Mouse (Mus musculus) skeletal muscle tissue, adult 2 months (tissue): ENCODE data around the gene Cnot9.
"Not testable (repeated sequence)": the region's sequence is repeated elsewhere in the genome, so short reads cannot be mapped to it uniquely, and the experiment has no call there.

Experiments
- DNase-seq: peaks from one replicate; pipeline ENCODE4 v3.0.0-alpha.2; 2012; ENCODE audit warnings: low read depth, low spot score

Gene Cnot9

GRCm38 (mm10) chr1:74505721-74506464 is at the start of gene Cnot9:
Gene Cnot9, plus strand, starts transcription at chr1:74506058.
- DNase-seq, result peak; percentile 99

- DNase-seq, result peak; percentile 13
Observed at GRCm38 (mm10) chr1:74460273-74460672, 45.6 kb upstream of the Cnot9 start.

GRCm38 (mm10) chr1:74485792-74486191 is 20.1 kb upstream of the Cnot9 start:
- no peak for DNase-seq

- no peak for DNase-seq
Observed at GRCm38 (mm10) chr1:74501106-74501505, 4.8 kb upstream of the Cnot9 start.

- no peak for DNase-seq
Observed at GRCm38 (mm10) chr1:74505393-74505720, 501 bp upstream of the Cnot9 start.

- peak; percentile 8 for DNase-seq
Observed at GRCm38 (mm10) chr1:74506471-74506881, 618 bp downstream of the Cnot9 start.

DNA sequence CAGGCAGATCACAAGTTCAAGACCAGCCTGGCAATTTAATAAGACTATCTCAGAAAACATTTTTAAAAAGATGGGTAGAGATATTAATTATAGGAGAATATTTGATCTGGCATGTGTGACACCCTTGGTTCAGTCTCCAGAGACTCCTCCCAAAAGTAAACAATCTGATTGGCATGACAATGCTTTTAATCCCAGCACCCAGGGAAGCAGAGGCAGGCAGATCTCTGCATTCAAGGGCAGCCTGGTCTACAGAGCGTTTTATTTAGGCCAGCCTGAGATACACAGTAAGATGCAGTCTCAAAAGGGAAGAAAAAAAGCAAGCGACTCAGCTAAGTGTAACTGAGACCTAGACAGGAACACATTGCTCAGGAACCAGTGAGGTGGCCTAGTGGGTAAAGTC is 1.9 kb downstream of the Cnot9 start:
- no peak for DNase-seq

DNA sequence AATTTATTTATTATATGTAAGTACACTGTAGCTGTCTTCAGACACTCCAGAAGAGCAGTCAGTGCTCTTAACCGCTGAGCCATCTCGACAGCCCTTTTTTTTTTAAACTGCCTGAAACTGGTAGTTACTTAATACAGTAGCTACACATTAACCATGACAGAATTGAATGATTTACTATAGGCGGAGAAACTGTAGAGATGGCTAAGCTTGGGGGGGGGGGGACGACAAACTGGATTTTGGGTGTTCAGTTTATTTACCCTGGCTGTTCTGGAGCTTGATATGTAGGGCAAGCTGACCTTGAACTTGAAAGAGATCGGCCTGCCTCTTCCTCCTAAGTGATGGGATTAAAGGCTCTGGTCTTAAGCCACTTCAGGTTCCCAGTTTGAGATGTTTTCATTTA is 5.4 kb downstream of the Cnot9 start:
- DNase-seq, result no peak

GRCm38 (mm10) chr1:74512999-74513398 is 7.1 kb downstream of the Cnot9 start:
- not testable (repeated sequence) for DNase-seq

GRCm38 (mm10) chr1:74519875-74520274 is 14.0 kb downstream of the Cnot9 start:
- no peak for DNase-seq

GRCm38 (mm10) chr1:74524746-74525145 is 18.9 kb downstream of the Cnot9 start:
- DNase-seq, result no peak

GRCm38 (mm10) chr1:74528589-74528988 is 22.7 kb downstream of the Cnot9 start:
- DNase-seq, result no peak

GRCm38 (mm10) chr1:74538650-74539049 is 32.8 kb downstream of the Cnot9 start:
- peak; percentile 89 for DNase-seq

- DNase-seq, result peak; percentile 79
Observed at GRCm38 (mm10) chr1:74542451-74542961, 36.6 kb downstream of the Cnot9 start, which contains the start of gene Plcd4. Gene Plcd4, plus strand, starts transcription at chr1:74542888.

DNA sequence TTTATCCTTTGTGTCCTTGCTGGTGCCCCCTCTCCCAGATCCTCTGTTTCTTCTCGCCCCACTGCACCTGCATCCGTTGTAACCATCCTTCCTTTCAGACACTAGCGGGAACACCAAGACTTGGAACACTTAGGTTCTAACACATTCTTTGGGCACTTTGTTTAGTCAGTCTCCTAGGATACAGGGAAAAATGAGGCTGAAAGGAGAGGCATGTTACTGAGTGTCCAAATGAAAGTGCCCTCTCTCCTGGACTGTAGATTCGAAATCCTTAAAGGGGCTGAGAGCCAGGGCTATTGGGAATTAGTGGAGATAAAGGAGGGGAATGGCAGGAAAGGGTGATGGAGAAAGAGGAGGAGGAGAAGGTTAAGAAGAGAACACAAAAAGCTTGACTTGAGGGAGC is 38.3 kb downstream of the Cnot9 start, which contains the start of gene Usp37:
Gene Usp37 (minus strand): TSS at position 101 of the 400 bp plus-strand sequence.
- no peak for DNase-seq

GRCm38 (mm10) chr1:74559061-74559460 is 53.2 kb downstream of the Cnot9 start:
- DNase-seq, result no peak

DNA sequence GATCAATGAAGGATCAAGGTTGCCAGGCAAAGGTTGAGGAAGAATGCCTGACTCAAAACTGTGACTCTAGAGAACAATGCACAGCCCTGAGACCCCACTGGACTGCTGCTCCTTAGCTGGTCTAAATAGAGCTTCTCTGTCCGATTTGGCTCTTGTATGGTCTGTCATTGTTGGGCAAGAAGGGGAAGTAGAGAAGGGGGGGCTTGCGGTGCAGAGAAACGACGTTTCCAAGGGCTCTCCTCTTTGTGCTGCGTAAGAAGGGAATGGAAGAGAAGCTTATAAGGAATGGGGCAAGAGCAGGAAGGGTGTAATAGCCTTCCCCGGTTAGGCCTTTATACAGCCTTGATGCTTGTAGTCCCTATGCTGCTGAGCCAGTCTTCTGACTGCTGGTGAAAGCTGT is 60.0 kb downstream of the Cnot9 start:
- DNase-seq, result no peak

GRCm38 (mm10) chr1:74569739-74570719 is 64.2 kb downstream of the Cnot9 start:
- no peak for DNase-seq
